Mouse (Mus musculus) liver, adult 10 weeks (tissue): ENCODE measurements around the gene Rpap2. TPM values are rescaled to one million over a fixed set of nuclear protein-coding genes. Genes with fewer than 3 reads are reported as not detected.

Experiments
- polyA plus RNA-seq: library from polyadenylated mRNA; stranded (reverse); fragments of 350-450 nt; fragmentation: Illumina TruSeq; extraction: RNeasy Lipid Tissue Mini Kit (QIAGEN cat#74804); gene quantifications from one replicate; pipeline ENCODE4 v1.2.3, GENCODE M21; 2014; ENCODE audit warnings: low read depth, low replicate concordance

Gene Rpap2
- 12.6 TPM for polyA plus RNA-seq

GRCm38 (mm10) chr5:107597301-107598077, at the start of gene Rpap2, which contains the start of gene Glmn:
Gene Rpap2 (plus strand): TSS chr5:107597373.
Gene Glmn (minus strand): TSS chr5:107597888.

Other genes starting within 250 kb of the Rpap2 start
- not detected for gene Ephx4, start 194.6 kb upstream of the Rpap2 start, polyA plus RNA-seq
- not detected for gene Lpcat2b, start 165.8 kb upstream of the Rpap2 start, polyA plus RNA-seq
- 4.2 TPM for gene Btbd8, start 159.4 kb upstream of the Rpap2 start, polyA plus RNA-seq
- not detected for gene Gm42669, start 89.8 kb upstream of the Rpap2 start, polyA plus RNA-seq
- 0.64 TPM for gene 1700028K03Rik, start 62.7 kb upstream of the Rpap2 start, polyA plus RNA-seq
- gene Glmn, start 515 bp downstream of the Rpap2 start, polyA plus RNA-seq = 10.9 TPM
- not detected for gene Gfi1, start 128.7 kb downstream of the Rpap2 start, polyA plus RNA-seq
- not detected for gene Ube2d2b, start 232.7 kb downstream of the Rpap2 start, polyA plus RNA-seq